In the genomic region with DNA sequence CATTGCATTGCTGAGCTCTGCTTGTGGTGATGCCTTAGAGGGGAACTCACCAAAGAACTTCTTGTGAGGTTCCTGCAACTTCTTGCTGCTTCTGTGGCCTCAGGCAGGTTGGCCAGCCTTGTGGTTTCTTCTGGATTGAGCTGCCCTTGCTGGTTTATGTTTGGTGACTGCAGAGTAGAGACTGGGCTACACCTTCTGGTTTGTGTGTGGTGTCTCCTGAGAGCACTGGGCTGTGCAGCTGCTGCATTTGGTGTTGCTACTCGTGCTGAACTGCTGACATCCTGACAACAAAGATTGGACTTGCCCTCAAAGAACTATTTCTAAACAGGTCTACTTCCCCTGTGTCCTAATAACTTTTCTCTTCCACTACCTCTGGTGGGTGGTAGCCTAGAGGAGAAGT, we compare ENCODE assay signal across 22 mouse cellular contexts. TPM values are rescaled to one million over a fixed set of nuclear protein-coding genes. Genes with fewer than 3 reads are reported as not detected.
"Had no signal": no experiment of that assay in that cellular context is flagged by ENCODE, and none has a peak within 500 bp of the region (broad histone marks: within the 10 kb centered on the region; RNA-seq: fewer than 3 reads in every experiment).

No protein-coding gene starts in this region.

- H3K4me2 ChIP-seq: intestine, embryonic 15.5 days; kidney, embryonic 15.5 days; lung, embryonic 14.5 days; midbrain, embryonic 11.5 days; midbrain, embryonic 15.5 days; neural tube, embryonic 13.5 days had no signal

- H3K9ac ChIP-seq: intestine, embryonic 15.5 days; kidney, embryonic 15.5 days; liver, embryonic 14.5 days; lung, embryonic 14.5 days; midbrain, embryonic 15.5 days; neural tube, embryonic 13.5 days had no signal

- ATAC-seq: intestine, embryonic 15.5 days; lung, postnatal 0 days; midbrain, embryonic 15.5 days had no signal

- H3K4me3 ChIP-seq: intestine, embryonic 15.5 days; kidney, embryonic 15.5 days; left cerebral cortex, adult 2 months; midbrain, embryonic 15.5 days; myocyte; neural tube, embryonic 13.5 days had no signal

- H3K36me3 ChIP-seq: intestine, embryonic 15.5 days; kidney, embryonic 15.5 days; midbrain, embryonic 15.5 days; neural tube, embryonic 13.5 days had no signal

- H3K27me3 ChIP-seq: intestine, embryonic 15.5 days; midbrain, embryonic 15.5 days; neural tube, embryonic 13.5 days had no signal

- H3K9me3 ChIP-seq: intestine, embryonic 15.5 days; midbrain, embryonic 15.5 days had no signal

- H3K27ac ChIP-seq: intestine, embryonic 15.5 days; kidney, embryonic 15.5 days; left cerebral cortex, adult 2 months; liver, embryonic 14.5 days; macrophage; midbrain, embryonic 15.5 days; neural tube, embryonic 13.5 days; stomach, postnatal 0 days had no signal

- DNase-seq: kidney, adult 11 months; kidney, adult 8-10 months; kidney, postnatal 10 days; kidney, postnatal 36 days; layer of hippocampus, postnatal 36 days; lung, embryonic 14.5 days; thymus, adult 2 months; thymus, postnatal 14 days; thymus, postnatal 4 days had no signal

- H3K4me1 ChIP-seq: intestine, embryonic 15.5 days; kidney, embryonic 15.5 days; midbrain, embryonic 15.5 days; neural tube, embryonic 13.5 days had no signal

RNA-seq across cellular contexts. Expression of a gene that starts 38.8 kb away (rescaled TPM):
- total RNA-seq: megakaryocyte-erythroid progenitor cell, adult 5-6 weeks; neutrophil, adult 5-6 weeks had no signal
- polyA plus RNA-seq: macrophage had no signal
